Mouse (Mus musculus) gastrocnemius, adult 2 months (tissue): ENCODE measurements around the gene Tm9sf3. TPM values are rescaled to one million over a fixed set of nuclear protein-coding genes. Genes with fewer than 3 reads are reported as not detected.

Experiments
- DNase-seq: peaks from one replicate; pipeline ENCODE4 v3.0.0; 2022
- H3K27ac ChIP-seq: fragments of 200-600 bp; 2 replicates; pipeline ENCODE4 v1.8.1; 2022; ENCODE audit warnings: mild to moderate bottlenecking
- H3K4me3 ChIP-seq: fragments of 200-600 bp; 2 replicates; pipeline ENCODE4 v1.8.1; 2022; ENCODE audit warnings: mild to moderate bottlenecking, moderate library complexity
- CTCF ChIP-seq: fragments of 200-600 bp; IDR thresholded peaks from 2 replicates; pipeline ENCODE4 v1.8.1; 2022; ENCODE audit warnings: antibody characterized with exemption, mild to moderate bottlenecking, moderate library complexity
- intact Hi-C: fragments of 180-260 bp; cut with DNase I; formaldehyde crosslinking; loops from one replicate; pipeline ENCODE4 v1.15.1; 2025
- total RNA-seq, 2 experiments: library from RNA; stranded (reverse); gene quantifications; 2 replicates each; pipeline ENCODE4 v1.2.3; 2021

Gene Tm9sf3
- total RNA-seq, 2 experiments from 2014 or later = 63.3 to 68.4 TPM

GRCm38 (mm10) chr19:41254584-41254983 lies 9.2 kb downstream of the Tm9sf3 start:
- DNase-seq = no peak
- no peak for TF ChIP-seq CTCF
- H3K27ac ChIP-seq = no peak overlapping the region
- intact Hi-C loops = no loop called here
- H3K4me3 ChIP-seq = no peak overlapping the region

- H3K27ac ChIP-seq = no peak overlapping the region
- DNase-seq = no peak
- H3K4me3 ChIP-seq = no peak overlapping the region
- no peak for TF ChIP-seq CTCF
- intact Hi-C loops = no loop called here
Observed at GRCm38 (mm10) chr19:41248968-41249367, 14.8 kb downstream of the Tm9sf3 start.

DNA sequence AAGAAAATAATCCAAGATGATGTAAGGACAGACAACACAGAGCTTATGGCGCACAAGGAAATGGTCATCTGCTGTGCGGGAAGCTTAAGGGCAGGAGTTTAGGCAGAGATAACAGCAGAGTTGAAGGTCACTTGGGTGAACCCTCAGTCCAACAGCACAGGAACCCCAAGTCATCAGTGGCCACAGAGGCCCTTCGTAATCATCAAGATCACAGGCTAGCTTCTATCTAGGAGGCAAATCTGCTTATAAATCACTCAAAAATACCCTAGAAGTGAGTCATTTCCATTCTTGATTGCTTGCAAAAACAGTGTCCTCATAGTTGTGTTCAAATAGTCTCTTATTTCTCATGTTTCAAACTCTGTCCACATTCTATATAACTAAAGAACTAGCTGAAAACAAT lies 15.5 kb downstream of the Tm9sf3 start:
- H3K27ac ChIP-seq = no peak overlapping the region

GRCm38 (mm10) chr19:41246271-41246670 lies 17.5 kb downstream of the Tm9sf3 start:
- Histone ChIP-seq H3K27ac (no peak overlapping the region), H3K4me3 (no peak overlapping the region)
- no peak for TF ChIP-seq CTCF
- DNase-seq = no peak
- intact Hi-C loops = no loop called here

More for the DNA sequence above, 15.5 kb downstream of the Tm9sf3 start:
- no peak for DNase-seq
- no peak overlapping the region for H3K4me3 ChIP-seq
- no peak for TF ChIP-seq CTCF
- intact Hi-C loops = no loop called here

- H3K27ac ChIP-seq = no peak overlapping the region
- TF ChIP-seq CTCF = peak; percentile 91
- H3K4me3 ChIP-seq = no peak overlapping the region
- intact Hi-C loops = loop anchor here (2.0 to 5.0 kb wide), 2 partner anchors 137 to 158 kb away; no protein-coding TSS in a partner anchor
- peak; percentile 60 for DNase-seq
Observed at GRCm38 (mm10) chr19:41244581-41244980, 19.2 kb downstream of the Tm9sf3 start.

DNA sequence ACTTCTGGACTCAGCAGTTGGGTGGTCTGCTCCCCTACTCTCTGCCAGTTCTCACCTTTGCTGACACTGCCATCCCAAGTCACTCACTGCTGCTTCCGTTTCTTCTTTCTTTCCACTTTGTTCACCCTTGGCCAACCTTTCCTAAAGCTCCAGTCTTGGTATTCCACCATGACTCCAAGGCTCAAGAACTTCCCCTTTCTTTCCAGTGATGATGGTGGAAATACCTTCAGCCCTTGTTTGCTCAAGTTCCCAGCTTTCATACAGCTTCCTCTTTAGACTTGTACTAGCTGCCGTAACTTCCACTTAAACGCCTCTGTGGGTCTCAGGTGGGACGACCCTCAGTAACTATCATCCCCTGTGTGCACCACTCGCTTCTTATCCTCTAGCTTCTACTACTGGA lies 21.8 kb downstream of the Tm9sf3 start:
- Histone ChIP-seq H3K27ac (no peak overlapping the region), H3K4me3 (no peak overlapping the region)
- TF ChIP-seq CTCF = no peak
- no peak for DNase-seq
- intact Hi-C loops = loop anchor here (5.0 kb wide), 1 partner anchor 135 kb away; no protein-coding TSS in a partner anchor

DNA sequence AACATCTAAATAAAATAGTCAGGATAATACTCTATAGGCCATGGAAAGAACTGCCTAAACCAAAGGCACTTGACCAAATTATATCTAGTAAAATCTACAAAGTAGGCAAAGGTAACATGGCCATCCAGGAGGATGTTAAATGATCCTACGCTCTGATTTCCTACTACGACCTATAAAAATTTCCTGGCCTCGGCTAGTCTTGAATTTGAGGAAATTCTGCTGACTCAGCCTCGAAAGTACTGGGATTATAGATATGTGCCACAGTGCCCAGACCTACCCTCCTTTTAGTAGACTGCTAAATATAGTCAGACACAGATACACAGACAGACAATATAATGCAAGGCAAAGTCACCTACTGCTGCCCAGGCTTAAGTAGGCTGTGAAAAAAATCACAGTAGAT lies 30.1 kb downstream of the Tm9sf3 start:
- H3K4me3 ChIP-seq = no peak overlapping the region
- no peak for TF ChIP-seq CTCF
- no peak overlapping the region for H3K27ac ChIP-seq
- no peak for DNase-seq
- intact Hi-C loops = no loop called here

- H3K4me3 ChIP-seq = no peak overlapping the region
- no peak overlapping the region for H3K27ac ChIP-seq
- intact Hi-C loops = loop anchor here (5.0 kb wide), 1 partner anchor 121 kb away; no protein-coding TSS in a partner anchor
- no peak for TF ChIP-seq CTCF
- DNase-seq = no peak
Observed at GRCm38 (mm10) chr19:41208326-41208725, 55.5 kb downstream of the Tm9sf3 start.

DNA sequence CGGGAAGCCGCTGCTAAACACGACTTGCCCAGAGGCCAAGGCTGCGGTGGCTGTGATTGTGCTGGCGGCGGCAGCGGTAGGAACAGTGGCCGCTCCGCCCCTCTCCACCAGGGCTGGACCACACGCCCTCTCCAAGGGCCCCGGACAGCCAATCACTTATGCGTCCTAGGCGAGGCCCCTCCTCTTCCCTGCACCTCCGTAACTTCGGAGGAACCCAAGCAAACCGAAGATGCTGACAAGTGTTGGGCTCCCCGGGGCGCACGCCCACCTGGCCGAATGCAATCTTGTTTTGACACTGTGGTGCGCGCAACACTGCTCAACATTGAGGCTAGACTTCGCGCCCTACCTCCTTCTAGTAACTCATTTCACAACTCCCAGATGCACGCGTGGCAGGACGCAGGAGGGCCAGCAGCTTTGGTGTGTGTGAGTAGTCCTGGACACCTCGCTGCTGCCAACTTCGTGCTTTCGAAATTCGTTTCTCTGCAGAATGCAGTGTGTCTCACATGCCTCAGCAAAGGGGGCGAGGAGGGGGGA lies 56.9 kb downstream of the Tm9sf3 start, which contains the start of gene Tll2:
Tll2 (minus strand) TSS at position 25 of the 534 bp plus-strand sequence.
- Histone ChIP-seq H3K4me3 (peak within 1 kb of the TSS; percentile 65), H3K27ac (no peak within 1 kb of the TSS)
- peak; percentile 60 for DNase-seq
- intact Hi-C loops = loop anchor here (5.0 kb wide), 1 partner anchor 120 kb away; no protein-coding TSS in a partner anchor
- TF ChIP-seq CTCF = no peak

GRCm38 (mm10) chr19:41206041-41206810 lies 57.6 kb downstream of the Tm9sf3 start:
- no peak for TF ChIP-seq CTCF
- intact Hi-C loops = loop anchor here (5.0 kb wide), 1 partner anchor 119 kb away; no protein-coding TSS in a partner anchor
- H3K27ac ChIP-seq = no peak overlapping the region
- peak overlapping the region; percentile 65 for H3K4me3 ChIP-seq
- DNase-seq = no peak

- intact Hi-C loops = loop anchor here (5.0 kb wide), 1 partner anchor 117 kb away; no protein-coding TSS in a partner anchor
- Histone ChIP-seq H3K4me3 (no peak overlapping the region), H3K27ac (no peak overlapping the region)
- DNase-seq = no peak
- TF ChIP-seq CTCF = peak; percentile 46
Observed at GRCm38 (mm10) chr19:41204159-41205081, 59.4 kb downstream of the Tm9sf3 start.

DNA sequence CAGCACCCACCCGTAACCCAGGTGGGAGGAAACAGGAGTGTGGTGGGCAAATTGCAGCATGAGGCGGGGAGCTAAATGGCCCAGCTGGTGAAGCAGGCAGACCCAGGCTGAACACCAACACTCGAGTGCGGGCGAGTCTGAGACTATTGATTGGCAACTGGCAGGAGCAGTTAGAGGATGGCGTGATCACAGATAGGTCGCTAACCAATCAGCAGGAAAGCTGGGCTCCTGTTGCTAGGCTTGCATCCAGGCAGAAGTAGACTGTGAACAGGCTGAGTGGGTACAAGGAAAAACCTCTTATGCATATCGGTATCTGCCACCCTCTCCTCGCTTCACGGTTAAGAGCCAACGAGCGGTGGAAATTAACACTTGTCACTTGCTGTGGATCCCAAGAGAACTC lies 66.2 kb downstream of the Tm9sf3 start:
- intact Hi-C loops = no loop called here
- no peak for TF ChIP-seq CTCF
- Histone ChIP-seq H3K27ac (no peak overlapping the region), H3K4me3 (no peak overlapping the region)
- peak; percentile 6 for DNase-seq

DNA sequence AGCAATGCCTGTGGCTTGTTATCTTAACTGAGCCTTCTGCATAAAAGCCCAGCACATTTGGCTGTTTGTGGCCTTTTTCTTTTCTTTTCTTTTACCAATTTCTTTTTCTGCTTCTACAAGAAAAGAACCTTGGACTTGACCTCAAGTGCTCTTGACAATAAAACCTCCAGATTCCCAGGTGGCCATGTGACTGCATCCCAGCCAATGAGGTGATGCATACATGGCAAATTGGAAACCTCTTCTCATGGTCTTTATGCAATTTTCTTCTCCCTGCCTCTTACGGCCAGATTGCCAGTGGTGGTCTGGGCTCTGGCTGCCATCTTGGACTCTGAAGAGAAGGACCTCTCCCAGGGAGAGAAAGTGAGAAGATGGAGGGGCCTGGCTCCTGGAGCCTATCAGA lies 70.4 kb downstream of the Tm9sf3 start:
- no peak overlapping the region for H3K4me3 ChIP-seq
- intact Hi-C loops = no loop called here
- no peak for TF ChIP-seq CTCF
- H3K27ac ChIP-seq = no peak overlapping the region
- DNase-seq = no peak
